Mouse (Mus musculus) bone marrow, adult 2 months (tissue): ENCODE data around the gene Cgref1. TPM values are rescaled to one million over a fixed set of nuclear protein-coding genes. Genes with fewer than 3 reads are reported as not detected.

ENCODE experiments used
- H3K27ac ChIP-seq: fragments of 200-500 bp; 2 replicates; pipeline ENCODE4 v1.5.1; 2012; ENCODE audit warnings: low read depth, mild to moderate bottlenecking, control low read depth, inconsistent platforms, low read length; ENCODE audit not compliant: control insufficient read depth, poor library complexity, insufficient read depth
- H3K4me1 ChIP-seq: fragments of 200-500 bp; 2 replicates; pipeline ENCODE4 v1.6.1; 2011; ENCODE audit warnings: low read length; ENCODE audit not compliant: control insufficient read depth, insufficient read depth
- H3K4me3 ChIP-seq: fragments of 200-500 bp; replicated peaks from 2 replicates; pipeline ENCODE3; 2011; ENCODE audit warnings: mild to moderate bottlenecking, low read depth, low read length, control low read depth; ENCODE audit not compliant: control insufficient read depth
- CTCF ChIP-seq: fragments of 200-500 bp; IDR thresholded peaks from 2 replicates; pipeline ENCODE4 v1.5.1; 2011; ENCODE audit warnings: low read length, control low read depth; ENCODE audit not compliant: control insufficient read depth, insufficient read depth
- POLR2A ChIP-seq: fragments of 200-500 bp; IDR thresholded peaks from 2 replicates; pipeline ENCODE4 v1.6.1; 2011; ENCODE audit warnings: low read depth, mild to moderate bottlenecking, control low read depth, low read length, borderline replicate concordance; ENCODE audit not compliant: control insufficient read depth
- WGBS: fragments of 180-500 bp; shearing (Covaris S2); methylation state at CpG from one replicate; pipeline ENCODE4 v1.1.7; 2018; 5-methylcytosine and 5-hydroxymethylcytosine counted together
- polyA plus RNA-seq: library from polyadenylated mRNA; stranded (reverse); fragments of >200 nt; gene quantifications from 2 replicates; pipeline ENCODE4 v1.2.4, GENCODE M21; 2011; ENCODE audit warnings: low replicate concordance; ENCODE audit not compliant: missing spikeins, insufficient read depth, insufficient read length

Gene Cgref1
- polyA plus RNA-seq, 1 experiment: 1.0 TPM

- TF ChIP-seq CTCF (no peak), POLR2A (no peak)
- H3K27ac ChIP-seq: no peak overlapping the region
- no peak overlapping the region for H3K4me3 ChIP-seq
- WGBS: 73% methylated on average over 4 of the region's 4 CpGs
- H3K4me1 ChIP-seq: peaks cover 1% of the 10 kb centered on the region; the same call in 1 of the 2 replicates
These were observed 20.8 kb upstream of the Cgref1 start for GRCm38 (mm10) chr5:30966189-30966588.

- 89% methylated on average over 3 of the region's 3 CpGs for WGBS
- no peak overlapping the region for H3K4me3 ChIP-seq
- TF ChIP-seq POLR2A: no peak
- no peak for TF ChIP-seq CTCF
- H3K4me1 ChIP-seq: peaks cover 1% of the 10 kb centered on the region; the same call in 1 of the 2 replicates
- H3K27ac ChIP-seq: no peak overlapping the region
These were observed 18.5 kb upstream of the Cgref1 start for GRCm38 (mm10) chr5:30963916-30964315.

GRCm38 (mm10) chr5:30961545-30962505, 16.4 kb upstream of the Cgref1 start:
- WGBS: 14% methylated on average over 10 of the region's 10 CpGs
- peaks cover 4% of the 10 kb centered on the region for H3K4me1 ChIP-seq
- TF ChIP-seq CTCF (no peak), POLR2A (no peak)
- H3K4me3 ChIP-seq: no peak overlapping the region
- peak overlapping the region; percentile 82; the same call in 1 of the 2 replicates for H3K27ac ChIP-seq

- 75% methylated on average over 2 of the region's 2 CpGs for whole genome bisulfite sequencing
- no peak for TF ChIP-seq POLR2A
- Histone ChIP-seq H3K4me3 (no peak overlapping the region), H3K27ac (peak overlapping the region; percentile 82; the same call in 1 of the 2 replicates), H3K4me1 (peaks cover 4% of the 10 kb centered on the region)
These were observed 15.4 kb upstream of the Cgref1 start for GRCm38 (mm10) chr5:30960814-30961213.

GRCm38 (mm10) chr5:30959966-30960501, 14.6 kb upstream of the Cgref1 start, which contains the start of gene Preb:
TSS of gene Preb (minus strand) at chr5:30960361.
- TF ChIP-seq CTCF (0 out of 2 replicates have a peak, but pooled peaks have one; percentile 10), POLR2A (peak; percentile 92)
- H3K4me1 ChIP-seq: peaks cover 4% of the 10 kb centered on the region
- H3K27ac ChIP-seq: peak within 1 kb of the TSS; percentile 82
- under 1% methylated on average over 56 of the region's 56 CpGs for WGBS
- peak within 1 kb of the TSS; percentile 90 for H3K4me3 ChIP-seq

- Histone ChIP-seq H3K4me3 (peak overlapping the region; percentile 90), H3K4me1 (peaks cover 4% of the 10 kb centered on the region), H3K27ac (peak overlapping the region; percentile 77)
- WGBS: 27% methylated on average over 19 of the region's 19 CpGs
- no peak for TF ChIP-seq POLR2A
- no peak for TF ChIP-seq CTCF
These were observed 13.9 kb upstream of the Cgref1 start for GRCm38 (mm10) chr5:30959198-30959854.

- Histone ChIP-seq H3K27ac (no peak overlapping the region), H3K4me1 (peaks cover 4% of the 10 kb centered on the region), H3K4me3 (no peak overlapping the region)
- 79% methylated on average over 6 of the region's 6 CpGs for WGBS
- TF ChIP-seq POLR2A: no peak
- TF ChIP-seq CTCF: no peak
These were observed 12.5 kb upstream of the Cgref1 start for GRCm38 (mm10) chr5:30957891-30958290.

GRCm38 (mm10) chr5:30955751-30956150, 10.4 kb upstream of the Cgref1 start:
- no peak overlapping the region for H3K27ac ChIP-seq
- H3K4me1 ChIP-seq: peaks cover 3% of the 10 kb centered on the region
- WGBS: 89% methylated on average over 6 of the region's 6 CpGs
- TF ChIP-seq CTCF (no peak), POLR2A (no peak)
- no peak overlapping the region for H3K4me3 ChIP-seq
